Mouse (Mus musculus) myocyte (in vitro differentiated cells): ENCODE measurements around the gene Kcnk1.

Source experiments
- E2F4 ChIP-seq: IDR thresholded peaks from one replicate; pipeline ENCODE4 v1.6.1; 2011; ENCODE audit warnings: mild to moderate bottlenecking, control low read depth, moderate library complexity; ENCODE audit not compliant: insufficient read depth
- MAX ChIP-seq: IDR thresholded peaks from one replicate; pipeline ENCODE4 v1.6.1; 2011; ENCODE audit warnings: low read depth, mild to moderate bottlenecking, control low read depth
- POLR2A ChIP-seq: IDR thresholded peaks from one replicate; pipeline ENCODE4 v1.6.1; 2011; ENCODE audit warnings: low read depth, mild to moderate bottlenecking, control low read depth, moderate library complexity; ENCODE audit not compliant: insufficient read length
- SRF ChIP-seq: IDR thresholded peaks from one replicate; pipeline ENCODE4 v1.6.1; 2011; ENCODE audit warnings: low read depth; ENCODE audit not compliant: control insufficient read depth, insufficient read length

GRCm38 (mm10) chr8:125960037-125960436 lies 34.9 kb upstream of the Kcnk1 start:
- no peak for TF ChIP-seq POLR2A
- TF ChIP-seq MAX, result no peak
- no peak for TF ChIP-seq E2F4
- no peak for TF ChIP-seq SRF
